Mouse (Mus musculus): ENCODE data around the gene Kndc1.

DNA sequence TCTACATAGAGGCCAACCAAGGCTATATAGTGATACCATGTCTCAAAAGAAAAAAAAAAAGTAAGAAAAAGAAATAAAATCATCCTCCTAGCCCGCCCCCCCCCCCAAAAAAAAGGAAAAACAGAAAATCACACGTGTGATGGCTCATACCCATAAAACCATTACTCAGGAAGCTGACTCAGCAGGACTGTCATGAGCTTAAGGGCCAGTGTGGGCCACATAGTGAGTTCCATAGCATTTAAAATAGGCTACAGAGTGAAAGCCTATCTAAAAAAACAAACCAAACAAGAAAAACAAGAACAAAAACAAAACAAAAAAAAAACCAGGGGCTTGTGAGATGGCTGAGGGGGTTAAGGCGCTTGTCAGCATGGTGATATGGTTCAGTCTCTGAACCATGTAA, 86.3 kb downstream of the Kndc1 start:
- no peak for TF ChIP-seq CTCF (IDR thresholded peaks at IDR 0.05; ENCODE audit: control insufficient read depth, insufficient read depth, low read length)
- no peak for TF ChIP-seq POLR2A (IDR thresholded peaks at IDR 0.05; ENCODE audit: borderline replicate concordance, control insufficient read depth, low read depth, low read length)

All from bone marrow, adult 2 months (tissue).